Mouse (Mus musculus): ENCODE results near the gene Kdm4a. TPM values are rescaled to one million over a fixed set of nuclear protein-coding genes. Genes with fewer than 3 reads are reported as not detected.
A peak's percentile ranks its signal among the peaks of the same experiment; 100 is the strongest.

Kdm4a gene
- polyA plus RNA-seq, 1 experiment from 2014 or later, result 22.8 TPM

DNA sequence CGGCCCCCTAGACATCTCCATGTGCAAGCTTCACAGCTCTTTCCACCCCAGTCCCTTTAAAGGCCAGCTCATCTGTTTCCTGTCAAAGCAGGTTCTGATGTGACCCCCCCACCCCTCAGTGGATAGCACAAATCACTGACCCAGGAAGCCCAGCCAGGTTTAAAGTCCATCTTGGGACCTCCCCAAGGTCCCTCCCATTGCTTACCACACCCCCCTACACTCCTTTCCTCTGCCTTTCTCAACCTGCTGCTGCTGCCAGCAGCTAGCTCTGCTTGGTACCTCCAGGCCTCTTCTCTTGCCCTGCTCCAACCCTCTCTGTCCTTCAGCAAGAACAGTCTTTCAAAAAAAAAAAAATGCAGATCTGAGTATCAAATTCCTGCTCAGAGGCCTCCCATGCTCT lies 35.0 kb upstream of the Kdm4a start:
- Histone ChIP-seq H3K27me3 (replicated peaks; ENCODE audit: control insufficient read depth, insufficient read depth, low read length) (no peaks in the 10 kb centered on the region), H3K36me3 (ENCODE audit: control insufficient read depth, insufficient read depth, low read length) (peaks cover 5% of the 10 kb centered on the region; the same call in 1 of the 2 replicates)
- ATAC-seq (replicated peaks; ENCODE audit: low FRiP score), result no peak

DNA sequence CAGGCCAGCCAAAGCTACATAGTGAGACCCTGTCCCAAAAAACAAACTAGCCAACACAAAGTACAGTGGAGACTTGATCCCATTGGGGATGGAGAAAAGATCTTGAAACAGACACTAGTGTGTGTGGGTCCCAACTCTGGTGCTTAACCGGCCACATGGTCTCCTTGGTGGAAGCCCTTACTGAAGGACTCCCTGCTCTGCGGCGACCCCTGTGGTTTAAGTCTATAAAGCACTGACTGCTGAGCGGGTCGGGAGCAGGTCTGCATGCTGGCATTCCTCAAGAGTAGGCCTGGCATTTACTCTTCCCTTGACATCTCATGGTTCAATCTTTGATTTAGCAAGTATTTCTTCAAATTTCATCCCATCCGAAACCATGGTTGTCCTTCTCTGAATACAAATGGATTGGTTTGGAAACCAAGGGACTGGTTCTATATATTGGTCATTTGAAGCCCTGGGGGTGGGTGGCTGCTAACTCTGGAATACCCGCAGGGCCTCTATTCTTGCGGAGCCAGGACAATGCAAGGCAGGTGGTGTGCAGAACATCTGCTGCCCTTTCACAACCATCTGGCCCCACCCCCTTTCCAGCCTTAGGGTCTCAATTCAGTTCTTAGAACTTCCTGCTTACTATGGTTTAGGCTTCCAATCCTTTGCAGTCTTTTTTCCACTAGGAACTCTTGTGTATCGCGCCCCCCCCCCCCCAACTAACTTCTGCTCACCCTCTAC lies 27.2 kb upstream of the Kdm4a start:
- no peak overlapping the region for H3K4me3 ChIP-seq (ENCODE audit: low read depth, low read length)
- H3K4me2 ChIP-seq, result no peak overlapping the region
- peaks cover 8% of the 10 kb centered on the region; the same call in 1 of the 2 replicates for H3K36me3 ChIP-seq (ENCODE audit: control insufficient read depth, insufficient read depth, low read length)
- 67% methylated on average over 10 of the region's 10 CpGs for WGBS
- H3K9me3 ChIP-seq (ENCODE audit: control insufficient read depth, low read length), result no peaks in the 10 kb centered on the region
- no peak overlapping the region for H3K27ac ChIP-seq (ENCODE audit: low read depth, low read length)
- no peaks in the 10 kb centered on the region for H3K4me1 ChIP-seq (replicated peaks; ENCODE audit: control insufficient read depth, insufficient read depth, low read length)
- H3K27me3 ChIP-seq (replicated peaks; ENCODE audit: control insufficient read depth, insufficient read depth, low read length), result no peaks in the 10 kb centered on the region
- no peak for DNase-seq (ENCODE audit: low spot score)
- no peak overlapping the region for H3K9ac ChIP-seq (ENCODE audit: low read depth, low read length)
- no peak for ATAC-seq (replicated peaks; ENCODE audit: low FRiP score)

More for the DNA sequence above, 35.0 kb upstream of the Kdm4a start:
- H3K4me3 ChIP-seq (ENCODE audit: low read depth, low read length), result no peak overlapping the region
- 82% methylated on average over 1 of the region's 1 CpGs for WGBS
- no peaks in the 10 kb centered on the region for H3K4me1 ChIP-seq (replicated peaks; ENCODE audit: control insufficient read depth, insufficient read depth, low read length)
- DNase-seq (ENCODE audit: low spot score), result no peak
- no peaks in the 10 kb centered on the region for H3K9me3 ChIP-seq (ENCODE audit: control insufficient read depth, low read length)
- H3K9ac ChIP-seq (ENCODE audit: low read depth, low read length), result no peak overlapping the region
- no peak overlapping the region for H3K27ac ChIP-seq (ENCODE audit: low read depth, low read length)
- H3K4me2 ChIP-seq, result no peak overlapping the region

- Histone ChIP-seq H3K9ac (ENCODE audit: low read depth, low read length) (no peak overlapping the region), H3K27me3 (replicated peaks; ENCODE audit: control insufficient read depth, insufficient read depth, low read length) (no peaks in the 10 kb centered on the region), H3K4me2 (no peak overlapping the region), H3K9me3 (ENCODE audit: control insufficient read depth, low read length) (no peaks in the 10 kb centered on the region), H3K36me3 (ENCODE audit: control insufficient read depth, insufficient read depth, low read length) (peaks cover 5% of the 10 kb centered on the region; the same call in 1 of the 2 replicates), H3K27ac (ENCODE audit: low read depth, low read length) (no peak overlapping the region), H3K4me1 (replicated peaks; ENCODE audit: control insufficient read depth, insufficient read depth, low read length) (no peaks in the 10 kb centered on the region), H3K4me3 (ENCODE audit: low read depth, low read length) (no peak overlapping the region)
- WGBS, result 82% methylated on average over 2 of the region's 2 CpGs
- DNase-seq (ENCODE audit: low spot score) (no peak), ATAC-seq (replicated peaks; ENCODE audit: low FRiP score) (no peak)
These were observed 26.1 kb upstream of the Kdm4a start for GRCm38 (mm10) chr4:118205906-118206305.

DNA sequence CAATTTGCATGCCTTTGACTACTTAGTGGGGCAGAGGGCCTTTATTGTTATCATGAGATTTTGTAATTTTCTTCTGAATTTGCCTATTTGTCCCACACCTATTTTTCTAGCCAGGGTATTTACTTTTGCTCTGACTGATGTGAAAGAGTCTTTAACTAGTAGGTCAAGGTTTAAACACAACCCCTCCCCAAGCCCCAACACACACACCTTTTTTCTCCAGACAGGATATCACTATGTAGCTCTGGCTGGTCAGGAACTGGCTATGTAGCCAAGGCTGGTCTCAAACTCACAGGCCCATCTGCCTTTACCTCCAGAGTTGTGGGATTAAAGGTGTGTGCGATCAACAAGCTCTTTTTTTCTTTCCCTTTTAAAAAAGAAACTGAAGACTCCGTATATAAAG lies 19.2 kb upstream of the Kdm4a start:
- Histone ChIP-seq H3K4me3 (ENCODE audit: low read depth, low read length) (no peak overlapping the region), H3K4me1 (replicated peaks; ENCODE audit: control insufficient read depth, insufficient read depth, low read length) (no peaks in the 10 kb centered on the region), H3K9ac (ENCODE audit: low read depth, low read length) (no peak overlapping the region), H3K27me3 (replicated peaks; ENCODE audit: control insufficient read depth, insufficient read depth, low read length) (no peaks in the 10 kb centered on the region), H3K9me3 (ENCODE audit: control insufficient read depth, low read length) (no peaks in the 10 kb centered on the region), H3K36me3 (ENCODE audit: control insufficient read depth, insufficient read depth, low read length) (no peaks in the 10 kb centered on the region), H3K4me2 (no peak overlapping the region), H3K27ac (ENCODE audit: low read depth, low read length) (no peak overlapping the region)
- no peak for DNase-seq (ENCODE audit: low spot score)
- ATAC-seq (replicated peaks; ENCODE audit: low FRiP score), result no peak
- WGBS, result 87% methylated on average over 2 of the region's 2 CpGs

GRCm38 (mm10) chr4:118198606-118199005 lies 18.8 kb upstream of the Kdm4a start:
- no peaks in the 10 kb centered on the region for H3K27me3 ChIP-seq (replicated peaks; ENCODE audit: control insufficient read depth, insufficient read depth, low read length)
- H3K4me1 ChIP-seq (replicated peaks; ENCODE audit: control insufficient read depth, insufficient read depth, low read length), result no peaks in the 10 kb centered on the region
- H3K9ac ChIP-seq (ENCODE audit: low read depth, low read length), result no peak overlapping the region
- no peak overlapping the region for H3K4me3 ChIP-seq (ENCODE audit: low read depth, low read length)
- ATAC-seq (replicated peaks; ENCODE audit: low FRiP score) (no peak), DNase-seq (ENCODE audit: low spot score) (no peak)
- no peaks in the 10 kb centered on the region for H3K9me3 ChIP-seq (ENCODE audit: control insufficient read depth, low read length)
- 74% methylated on average over 3 of the region's 3 CpGs for WGBS
- no peaks in the 10 kb centered on the region for H3K36me3 ChIP-seq (ENCODE audit: control insufficient read depth, insufficient read depth, low read length)
- no peak overlapping the region for H3K4me2 ChIP-seq
- no peak overlapping the region for H3K27ac ChIP-seq (ENCODE audit: low read depth, low read length)

DNA sequence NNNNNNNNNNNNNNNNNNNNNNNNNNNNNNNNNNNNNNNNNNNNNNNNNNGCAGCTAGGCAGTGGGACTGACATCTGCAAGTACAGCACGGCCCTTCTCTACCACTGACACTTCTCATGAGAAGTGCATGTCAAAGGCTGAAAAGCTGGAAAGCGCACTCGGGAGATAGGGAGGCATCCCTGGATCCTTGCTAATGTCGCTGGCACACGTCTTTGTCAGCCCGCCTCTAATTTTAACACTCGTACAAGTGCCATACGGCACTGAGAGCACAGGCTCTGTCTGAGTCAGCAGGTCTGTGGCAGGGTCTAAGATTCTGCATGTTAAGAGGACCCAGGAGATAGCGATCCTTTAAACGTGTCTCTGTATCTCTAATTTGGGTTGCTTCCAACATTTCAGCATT lies 16.3 kb upstream of the Kdm4a start:
- no peaks in the 10 kb centered on the region for H3K9me3 ChIP-seq (ENCODE audit: control insufficient read depth, low read length)
- no peak overlapping the region for H3K4me2 ChIP-seq
- no peak for ATAC-seq (replicated peaks; ENCODE audit: low FRiP score)
- DNase-seq (ENCODE audit: low spot score), result no peak
- 86% methylated on average over 10 of the region's 10 CpGs for WGBS
- H3K4me1 ChIP-seq (replicated peaks; ENCODE audit: control insufficient read depth, insufficient read depth, low read length), result no peaks in the 10 kb centered on the region
- no peaks in the 10 kb centered on the region for H3K36me3 ChIP-seq (ENCODE audit: control insufficient read depth, insufficient read depth, low read length)
- no peak overlapping the region for H3K4me3 ChIP-seq (ENCODE audit: low read depth, low read length)
- no peak overlapping the region for H3K9ac ChIP-seq (ENCODE audit: low read depth, low read length)
- H3K27me3 ChIP-seq (replicated peaks; ENCODE audit: control insufficient read depth, insufficient read depth, low read length), result no peaks in the 10 kb centered on the region
- no peak overlapping the region for H3K27ac ChIP-seq (ENCODE audit: low read depth, low read length)

- ATAC-seq (replicated peaks; ENCODE audit: low FRiP score) (no peak), DNase-seq (ENCODE audit: low spot score) (no peak)
- Histone ChIP-seq H3K27me3 (replicated peaks; ENCODE audit: control insufficient read depth, insufficient read depth, low read length) (no peaks in the 10 kb centered on the region), H3K36me3 (ENCODE audit: control insufficient read depth, insufficient read depth, low read length) (peaks cover 14% of the 10 kb centered on the region), H3K4me3 (ENCODE audit: low read depth, low read length) (peak overlapping the region; percentile 68), H3K4me1 (replicated peaks; ENCODE audit: control insufficient read depth, insufficient read depth, low read length) (peaks cover 7% of the 10 kb centered on the region), H3K9me3 (ENCODE audit: control insufficient read depth, low read length) (no peaks in the 10 kb centered on the region), H3K27ac (ENCODE audit: low read depth, low read length) (peak overlapping the region; percentile 88), H3K4me2 (peak overlapping the region; percentile 93), H3K9ac (ENCODE audit: low read depth, low read length) (peak overlapping the region; percentile 75)
- WGBS, result 17% methylated on average over 17 of the region's 17 CpGs
These were observed 648 bp upstream of the Kdm4a start for GRCm38 (mm10) chr4:118180301-118181080.

GRCm38 (mm10) chr4:118178952-118179466 lies 834 bp downstream of the Kdm4a start:
- WGBS, result 2% methylated on average over 12 of the region's 12 CpGs
- Histone ChIP-seq H3K27ac (ENCODE audit: low read depth, low read length) (peak overlapping the region; percentile 75; the same call in 1 of the 2 replicates), H3K4me2 (peak overlapping the region; percentile 62), H3K27me3 (replicated peaks; ENCODE audit: control insufficient read depth, insufficient read depth, low read length) (no peaks in the 10 kb centered on the region), H3K4me3 (ENCODE audit: low read depth, low read length) (peak overlapping the region; percentile 68), H3K36me3 (ENCODE audit: control insufficient read depth, insufficient read depth, low read length) (peaks cover 20% of the 10 kb centered on the region), H3K9ac (ENCODE audit: low read depth, low read length) (peak overlapping the region; percentile 74), H3K9me3 (ENCODE audit: control insufficient read depth, low read length) (no peaks in the 10 kb centered on the region), H3K4me1 (replicated peaks; ENCODE audit: control insufficient read depth, insufficient read depth, low read length) (peaks cover 7% of the 10 kb centered on the region)
- no peak for ATAC-seq (replicated peaks; ENCODE audit: low FRiP score)
- no peak for DNase-seq (ENCODE audit: low spot score)
